ENCODE assay signal across 9 mouse cellular contexts in the genomic region with DNA sequence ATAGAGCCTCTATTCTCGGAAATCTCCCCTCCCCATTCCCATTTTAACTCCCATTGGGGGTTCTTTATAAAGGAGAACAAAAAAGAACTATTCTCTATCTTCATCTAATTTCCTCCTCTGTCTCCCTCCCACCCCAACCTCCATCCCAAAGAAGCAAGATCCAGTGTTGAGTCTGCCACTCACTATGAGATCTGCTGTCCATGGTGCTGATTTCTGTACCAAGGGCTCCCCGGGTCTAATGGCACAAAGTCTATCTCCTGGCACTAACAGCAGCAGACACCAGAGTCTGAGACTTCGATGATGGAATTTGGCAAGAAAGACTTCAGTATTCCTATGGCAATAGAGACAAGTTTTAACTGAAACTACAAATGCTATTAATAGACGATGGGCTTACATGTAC.
DNase-seq lines count a peak whose midpoint lies in the region; ATAC-seq and TF ChIP-seq lines count a peak whose summit lies in the region.
"Had no signal": no experiment of that assay in that cellular context is flagged by ENCODE, and none has a peak within 500 bp of the region (broad histone marks: within the 10 kb centered on the region; RNA-seq: fewer than 3 reads in every experiment).

No protein-coding gene starts in this region.

- peak; percentile 9 for DNase-seq in liver, adult 2 months (ENCODE audit: extremely low read depth, low read depth, low spot score)
- no peak for DNase-seq in liver, embryonic 11.5 days (ENCODE audit: low spot score)
- peak; percentile 50 for DNase-seq in R1 (ENCODE audit: low read depth, low spot score)
- DNase-seq in kidney, postnatal 25 days = peak; percentile 44 to 67
- DNase-seq in cerebellum, adult 9-10 months = no peak
- no peak for DNase-seq in cerebellum, adult 9-11 months
- no peak for DNase-seq in urinary bladder, adult 2 months (ENCODE audit: low spot score)

- TF ChIP-seq POLR2A in liver, adult 2 months (IDR thresholded peaks at IDR 0.05; ENCODE audit: extremely low read depth, insufficient read depth, low read length) = no peak

- no peaks in the 10 kb centered on the region for H3K9me3 ChIP-seq in liver, embryonic 11.5 days (ENCODE audit: control insufficient read depth, low read length)
- H3K9me3 ChIP-seq: embryonic facial prominence, embryonic 15.5 days had no signal

- H3K27me3 ChIP-seq in liver, adult 2 months (ENCODE audit: control insufficient read depth, insufficient read depth, low read length) = no peaks in the 10 kb centered on the region
- no peaks in the 10 kb centered on the region for H3K27me3 ChIP-seq in liver, embryonic 11.5 days (replicated peaks; ENCODE audit: control insufficient read depth, insufficient read depth, low read length)
- H3K27me3 ChIP-seq: embryonic facial prominence, embryonic 15.5 days had no signal

- no peak overlapping the region for H3K4me2 ChIP-seq in liver, embryonic 11.5 days
- H3K4me2 ChIP-seq: embryonic facial prominence, embryonic 15.5 days had no signal

- H3K9ac ChIP-seq in liver, adult 2 months (ENCODE audit: low read depth, low read length) = no peak overlapping the region
- H3K9ac ChIP-seq in liver, embryonic 11.5 days (ENCODE audit: low read depth, low read length) = no peak overlapping the region
- H3K9ac ChIP-seq: embryonic facial prominence, embryonic 15.5 days had no signal

- no peaks in the 10 kb centered on the region for H3K79me2 ChIP-seq in liver, adult 2 months (ENCODE audit: control insufficient read depth, insufficient read depth, low read length)

- no peaks in the 10 kb centered on the region for H3K36me3 ChIP-seq in liver, adult 2 months (ENCODE audit: control insufficient read depth, insufficient read depth, low read length)
- H3K36me3 ChIP-seq in liver, embryonic 11.5 days (ENCODE audit: control insufficient read depth, insufficient read depth, low read length) = no peaks in the 10 kb centered on the region
- H3K36me3 ChIP-seq: embryonic facial prominence, embryonic 15.5 days had no signal

- no peak overlapping the region for H3K4me3 ChIP-seq in liver, adult 2 months (ENCODE audit: insufficient read depth, low read depth, low read length)
- H3K4me3 ChIP-seq in liver, embryonic 11.5 days (ENCODE audit: low read depth, low read length) = no peak overlapping the region
- H3K4me3 ChIP-seq: embryonic facial prominence, embryonic 15.5 days had no signal

- no peak for ATAC-seq in liver, embryonic 11.5 days (replicated peaks; ENCODE audit: low FRiP score)
- ATAC-seq in common myeloid progenitor, adult 5-6 weeks (replicated peaks; ENCODE audit: low read depth, poor library complexity, severe bottlenecking) = 0 out of 2 replicates have a peak, but pooled peaks have one; percentile 52

- H3K4me1 ChIP-seq in liver, adult 2 months (ENCODE audit: control insufficient read depth, insufficient read depth, low read length) = no peaks in the 10 kb centered on the region
- no peaks in the 10 kb centered on the region for H3K4me1 ChIP-seq in liver, embryonic 11.5 days (replicated peaks; ENCODE audit: control insufficient read depth, insufficient read depth, low read length)
- H3K4me1 ChIP-seq: embryonic facial prominence, embryonic 15.5 days had no signal

- H3K27ac ChIP-seq in liver, adult 2 months (replicated peaks; ENCODE audit: insufficient read depth, low read depth, low read length) = no peak overlapping the region
- no peak overlapping the region for H3K27ac ChIP-seq in liver, embryonic 11.5 days (ENCODE audit: low read depth, low read length)
- H3K27ac ChIP-seq: embryonic facial prominence, embryonic 15.5 days had no signal

- no peak for TF ChIP-seq CTCF in liver, adult 2 months (IDR thresholded peaks at IDR 0.05; ENCODE audit: low read depth, low read length)

- whole genome bisulfite sequencing in liver, adult 2 months = 60% methylated on average over 4 of the region's 4 CpGs
- WGBS in liver, embryonic 11.5 days = 71% methylated on average over 4 of the region's 4 CpGs

Comparison
In these comparisons a context has a peak if more than half of its experiments do, and no peak if none do; other contexts are left out.
1. DNase-seq: peak in liver, adult 2 months (single experiment), R1 (single experiment) and kidney, postnatal 25 days (2 of 2); none in liver, embryonic 11.5 days (single experiment), cerebellum, adult 9-10 months (single experiment), cerebellum, adult 9-11 months (single experiment) and urinary bladder, adult 2 months (single experiment).